Mouse (Mus musculus): Measurements from ENCODE around the gene Bco1. TPM values are rescaled to one million over a fixed set of nuclear protein-coding genes. Genes with fewer than 3 reads are reported as not detected.

Gene Bco1
- polyA plus RNA-seq, 1 experiment from 2014 or later: 0.16 TPM

- TF ChIP-seq CTCF (IDR thresholded peaks at IDR 0.05; ENCODE audit: low read depth): no peak
- Histone ChIP-seq H3K4me2 (ENCODE audit: low read length) (no peak overlapping the region), H3K9me3 (replicated peaks; ENCODE audit: low read length) (no peaks in the 10 kb centered on the region), H3K4me1 (replicated peaks; ENCODE audit: insufficient read depth, low read length) (peaks cover 4% of the 10 kb centered on the region; the same call in 1 of the 2 replicates), H3K36me3 (ENCODE audit: insufficient read depth, low read length) (no peaks in the 10 kb centered on the region), H3K9ac (ENCODE audit: low read depth, low read length) (no peak overlapping the region), H3K27me3 (ENCODE audit: insufficient read depth, low read length) (no peaks in the 10 kb centered on the region), H3K4me3 (replicated peaks; ENCODE audit: low read depth, low read length) (no peak overlapping the region), H3K27ac (no peak overlapping the region)
- WGBS: 88% methylated on average over 4 of the region's 4 CpGs
- ATAC-seq (replicated peaks; ENCODE audit: low FRiP score, low read depth) (no peak), DNase-seq (ENCODE audit: low spot score) (no peak)
These were observed 60.5 kb downstream of the Bco1 start for GRCm38 (mm10) chr8:117156149-117156548.

DNA sequence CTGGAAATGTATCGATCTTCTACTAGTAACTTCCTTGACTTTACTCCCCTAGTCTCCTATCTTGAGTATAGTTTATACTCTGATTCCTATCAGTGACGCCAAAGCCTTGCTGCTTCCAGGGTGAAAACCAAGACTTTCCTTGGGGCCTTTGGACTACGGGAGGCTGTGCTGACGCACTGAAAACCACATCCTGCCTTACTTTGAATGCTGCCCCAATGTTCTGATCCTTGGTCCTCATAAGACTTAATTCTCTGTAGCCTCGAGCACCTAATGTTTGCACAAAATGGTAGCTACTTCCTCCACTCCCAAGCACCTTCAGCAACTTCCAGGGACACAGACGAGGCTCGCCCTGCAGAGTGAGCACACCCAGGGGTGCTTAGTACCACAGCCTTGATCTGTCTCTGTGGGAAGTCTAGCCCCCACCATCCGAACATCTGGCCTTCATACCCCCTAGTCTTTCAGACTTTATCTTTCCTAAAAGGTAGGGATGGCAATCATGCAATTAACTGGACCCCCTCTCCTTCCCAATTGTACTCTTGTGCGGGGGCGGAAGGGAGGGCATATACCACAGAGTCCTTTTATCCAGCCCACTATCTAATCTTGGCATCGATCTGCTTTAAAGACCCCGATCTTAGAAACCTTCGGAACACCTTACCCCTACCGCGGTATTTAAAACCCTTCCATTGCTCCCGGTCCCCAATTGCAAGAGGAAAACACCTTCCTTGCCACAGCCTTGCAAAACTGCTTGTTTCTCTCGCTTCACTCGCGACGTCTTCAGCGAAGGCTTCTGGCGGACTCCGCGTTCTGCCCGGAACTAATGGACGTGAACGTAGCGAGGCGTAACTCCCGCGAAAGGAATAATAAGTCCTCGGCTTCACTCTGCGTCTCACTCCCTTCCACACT is 61.5 kb downstream of the Bco1 start:
- Histone ChIP-seq H3K36me3 (ENCODE audit: insufficient read depth, low read length) (no peaks in the 10 kb centered on the region), H3K4me2 (ENCODE audit: low read length) (peak overlapping the region; percentile 94), H3K9ac (ENCODE audit: low read depth, low read length) (peak overlapping the region; percentile 90), H3K27ac (peak overlapping the region; percentile 77), H3K27me3 (ENCODE audit: insufficient read depth, low read length) (no peaks in the 10 kb centered on the region), H3K4me1 (replicated peaks; ENCODE audit: insufficient read depth, low read length) (peaks cover 4% of the 10 kb centered on the region; the same call in 1 of the 2 replicates), H3K9me3 (replicated peaks; ENCODE audit: low read length) (no peaks in the 10 kb centered on the region), H3K4me3 (replicated peaks; ENCODE audit: low read depth, low read length) (peak overlapping the region; percentile 90)
- no peak for TF ChIP-seq CTCF (IDR thresholded peaks at IDR 0.05; ENCODE audit: low read depth)
- WGBS: 9% methylated on average over 33 of the region's 33 CpGs
- ATAC-seq (replicated peaks; ENCODE audit: low FRiP score, low read depth): peak; percentile 18; the same call in 1 of the 2 replicates
- no peak for DNase-seq (ENCODE audit: low spot score)

DNA sequence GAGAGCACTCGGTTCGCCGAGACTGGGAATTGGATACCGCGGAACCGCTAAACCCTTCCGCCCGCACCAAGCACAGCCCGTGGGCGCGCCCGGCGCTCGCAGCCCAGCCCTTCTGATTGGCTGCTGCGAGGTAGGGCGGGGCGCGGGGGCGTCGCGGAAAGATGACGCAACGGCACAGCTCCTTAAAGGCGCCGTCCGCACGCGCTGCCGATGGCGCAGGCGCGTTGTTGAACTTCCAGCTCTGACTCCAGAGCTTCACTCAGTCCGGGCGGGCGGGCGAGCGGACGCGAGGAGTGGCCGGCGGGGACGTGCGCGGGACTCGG is 62.1 kb downstream of the Bco1 start:
- Histone ChIP-seq H3K9ac (ENCODE audit: low read depth, low read length) (peak overlapping the region; percentile 90), H3K4me3 (replicated peaks; ENCODE audit: low read depth, low read length) (peak overlapping the region; percentile 90), H3K4me2 (ENCODE audit: low read length) (peak overlapping the region; percentile 94), H3K27me3 (ENCODE audit: insufficient read depth, low read length) (no peaks in the 10 kb centered on the region), H3K4me1 (replicated peaks; ENCODE audit: insufficient read depth, low read length) (peaks cover 4% of the 10 kb centered on the region; the same call in 1 of the 2 replicates), H3K36me3 (ENCODE audit: insufficient read depth, low read length) (no peaks in the 10 kb centered on the region), H3K27ac (peak overlapping the region; percentile 77), H3K9me3 (replicated peaks; ENCODE audit: low read length) (no peaks in the 10 kb centered on the region)
- peak; percentile 96 for DNase-seq (ENCODE audit: low spot score)
- no peak for TF ChIP-seq CTCF (IDR thresholded peaks at IDR 0.05; ENCODE audit: low read depth)
- WGBS: under 1% methylated on average over 44 of the region's 45 CpGs
- ATAC-seq (replicated peaks; ENCODE audit: low FRiP score, low read depth): peak; percentile 97

- ATAC-seq (replicated peaks; ENCODE audit: low FRiP score, low read depth): peak; percentile 60
- H3K4me2 ChIP-seq (ENCODE audit: low read length): peak within 1 kb of the TSS; percentile 94
- H3K27ac ChIP-seq: peak within 1 kb of the TSS; percentile 77
- peaks cover 4% of the 10 kb centered on the region; the same call in 1 of the 2 replicates for H3K4me1 ChIP-seq (replicated peaks; ENCODE audit: insufficient read depth, low read length)
- H3K9ac ChIP-seq (ENCODE audit: low read depth, low read length): peak within 1 kb of the TSS; percentile 90
- H3K27me3 ChIP-seq (ENCODE audit: insufficient read depth, low read length): no peaks in the 10 kb centered on the region
- no peak for TF ChIP-seq CTCF (IDR thresholded peaks at IDR 0.05; ENCODE audit: low read depth)
- no peaks in the 10 kb centered on the region for H3K9me3 ChIP-seq (replicated peaks; ENCODE audit: low read length)
- peak; percentile 18 for DNase-seq (ENCODE audit: low spot score)
- under 1% methylated on average over 63 of the region's 65 CpGs for WGBS
- no peaks in the 10 kb centered on the region for H3K36me3 ChIP-seq (ENCODE audit: insufficient read depth, low read length)
- peak within 1 kb of the TSS; percentile 90 for H3K4me3 ChIP-seq (replicated peaks; ENCODE audit: low read depth, low read length)
These were observed 62.6 kb downstream of the Bco1 start, which contains the start of gene Gan for GRCm38 (mm10) chr8:117158135-117158761. Gene Gan, plus strand, starts transcription at chr8:117158135.

GRCm38 (mm10) chr8:117159031-117159430 is 63.4 kb downstream of the Bco1 start:
- 42% methylated on average over 5 of the region's 5 CpGs for WGBS
- no peaks in the 10 kb centered on the region for H3K36me3 ChIP-seq (ENCODE audit: insufficient read depth, low read length)
- no peaks in the 10 kb centered on the region for H3K27me3 ChIP-seq (ENCODE audit: insufficient read depth, low read length)
- peaks cover 4% of the 10 kb centered on the region; the same call in 1 of the 2 replicates for H3K4me1 ChIP-seq (replicated peaks; ENCODE audit: insufficient read depth, low read length)
- no peak overlapping the region for H3K9ac ChIP-seq (ENCODE audit: low read depth, low read length)
- peak overlapping the region; percentile 94 for H3K4me2 ChIP-seq (ENCODE audit: low read length)
- DNase-seq (ENCODE audit: low spot score) (no peak), ATAC-seq (replicated peaks; ENCODE audit: low FRiP score, low read depth) (no peak)
- peak overlapping the region; percentile 90; the same call in 1 of the 2 replicates for H3K4me3 ChIP-seq (replicated peaks; ENCODE audit: low read depth, low read length)
- H3K27ac ChIP-seq: no peak overlapping the region
- TF ChIP-seq CTCF (IDR thresholded peaks at IDR 0.05; ENCODE audit: low read depth): no peak
- H3K9me3 ChIP-seq (replicated peaks; ENCODE audit: low read length): no peaks in the 10 kb centered on the region

DNA sequence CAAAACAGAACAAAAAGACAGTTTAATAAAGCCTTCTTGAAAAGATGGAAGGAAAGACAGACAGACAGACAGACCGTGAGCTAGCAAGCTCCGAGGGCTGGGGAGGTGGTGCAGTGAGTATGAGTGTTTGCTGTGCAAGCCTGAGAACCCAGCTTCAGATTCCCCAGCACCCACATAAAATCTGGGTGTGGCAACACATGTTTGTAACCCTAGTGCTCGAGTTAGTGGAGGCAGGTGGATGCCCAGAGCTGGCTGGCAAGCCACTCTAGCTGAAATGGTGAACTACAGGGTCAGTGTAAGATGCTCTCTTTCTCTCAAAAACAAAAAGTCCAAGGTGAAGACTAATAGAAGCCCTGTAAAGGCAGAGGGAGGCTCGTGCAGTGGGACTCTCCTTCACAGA is 69.3 kb downstream of the Bco1 start:
- ATAC-seq (replicated peaks; ENCODE audit: low FRiP score, low read depth) (no peak), DNase-seq (ENCODE audit: low spot score) (no peak)
- TF ChIP-seq CTCF (IDR thresholded peaks at IDR 0.05; ENCODE audit: low read depth): no peak
- H3K4me1 ChIP-seq (replicated peaks; ENCODE audit: insufficient read depth, low read length): no peaks in the 10 kb centered on the region
- no peak overlapping the region for H3K27ac ChIP-seq
- no peaks in the 10 kb centered on the region for H3K36me3 ChIP-seq (ENCODE audit: insufficient read depth, low read length)
- no peaks in the 10 kb centered on the region for H3K27me3 ChIP-seq (ENCODE audit: insufficient read depth, low read length)
- no peak overlapping the region for H3K4me3 ChIP-seq (replicated peaks; ENCODE audit: low read depth, low read length)
- H3K9ac ChIP-seq (ENCODE audit: low read depth, low read length): no peak overlapping the region
- no peak overlapping the region for H3K4me2 ChIP-seq (ENCODE audit: low read length)
- 80% methylated on average over 4 of the region's 4 CpGs for WGBS
- no peaks in the 10 kb centered on the region for H3K9me3 ChIP-seq (replicated peaks; ENCODE audit: low read length)

Measured in kidney, postnatal 0 days (tissue).